Mouse (Mus musculus): ENCODE measurements around the gene Atg7. TPM values are rescaled to one million over a fixed set of nuclear protein-coding genes. Genes with fewer than 3 reads are reported as not detected.

Gene Atg7
- polyA plus RNA-seq, 1 experiment from 2014 or later = 19.4 TPM

DNA sequence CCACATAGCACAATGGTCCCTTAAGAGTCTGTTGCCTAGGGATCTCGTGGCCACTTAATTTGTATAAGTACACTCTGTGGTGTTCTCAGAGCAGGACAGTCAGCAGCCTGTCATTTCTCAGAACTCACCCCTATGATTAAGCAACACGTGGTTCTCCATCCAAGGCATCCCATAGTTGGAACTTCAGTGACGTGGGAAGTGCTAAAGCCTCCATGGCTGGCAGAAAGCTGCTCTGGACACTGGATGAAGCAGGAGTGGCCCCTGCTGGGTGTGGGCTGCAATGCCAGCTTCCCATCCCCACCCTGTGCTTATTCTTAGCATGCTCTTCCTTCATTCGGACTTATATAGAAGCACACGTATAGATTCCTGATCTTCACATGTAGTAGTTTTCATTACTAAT is 55.7 kb downstream of the Atg7 start:
- Histone ChIP-seq H3K27ac (ENCODE audit: low read depth, low read length) (no peak overlapping the region), H3K9me3 (ENCODE audit: control insufficient read depth, low read length) (no peaks in the 10 kb centered on the region), H3K36me3 (ENCODE audit: control insufficient read depth, insufficient read depth, low read length) (no peaks in the 10 kb centered on the region; the same call in 1 of the 2 replicates), H3K4me1 (ENCODE audit: control insufficient read depth, insufficient read depth, low read length) (no peaks in the 10 kb centered on the region), H3K4me3 (ENCODE audit: low read length) (no peak overlapping the region), H3K9ac (ENCODE audit: low read depth, low read length) (no peak overlapping the region), H3K4me2 (replicated peaks; ENCODE audit: low read depth, low read length) (no peak overlapping the region), H3K27me3 (ENCODE audit: control insufficient read depth, insufficient read depth, low read length) (no peaks in the 10 kb centered on the region)
- ATAC-seq (ENCODE audit: low FRiP score, low TSS enrichment) = no peak
- 62% methylated on average over 5 of the region's 5 CpGs for WGBS

DNA sequence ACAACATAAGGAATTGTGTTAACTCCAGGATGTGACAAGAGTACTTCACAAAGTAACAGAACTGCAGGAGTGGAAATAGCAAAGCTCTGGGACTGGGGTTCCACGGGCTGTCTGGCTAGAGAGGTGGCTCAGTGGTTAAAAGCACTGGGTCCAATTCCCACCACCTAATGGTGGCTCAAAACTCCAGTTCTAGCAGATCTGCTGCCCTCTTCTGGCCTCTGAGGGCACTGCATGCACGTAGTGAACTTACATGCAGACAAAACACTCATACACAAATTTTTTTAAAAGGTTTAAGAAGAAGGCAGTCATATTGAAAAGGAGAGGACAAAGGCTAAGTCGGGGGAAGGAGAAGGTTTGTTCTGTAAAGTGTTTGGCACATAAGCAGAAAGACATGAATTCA is 57.8 kb downstream of the Atg7 start:
- H3K9me3 ChIP-seq (ENCODE audit: control insufficient read depth, low read length) = no peaks in the 10 kb centered on the region
- H3K9ac ChIP-seq (ENCODE audit: low read depth, low read length) = no peak overlapping the region
- 80% methylated on average over 3 of the region's 3 CpGs for WGBS
- no peak overlapping the region for H3K4me2 ChIP-seq (replicated peaks; ENCODE audit: low read depth, low read length)
- no peak overlapping the region for H3K4me3 ChIP-seq (ENCODE audit: low read length)
- H3K4me1 ChIP-seq (ENCODE audit: control insufficient read depth, insufficient read depth, low read length) = no peaks in the 10 kb centered on the region
- ATAC-seq (ENCODE audit: low FRiP score, low TSS enrichment) = no peak
- H3K27me3 ChIP-seq (ENCODE audit: control insufficient read depth, insufficient read depth, low read length) = no peaks in the 10 kb centered on the region
- no peak overlapping the region for H3K27ac ChIP-seq (ENCODE audit: low read depth, low read length)
- no peaks in the 10 kb centered on the region; the same call in 1 of the 2 replicates for H3K36me3 ChIP-seq (ENCODE audit: control insufficient read depth, insufficient read depth, low read length)

GRCm38 (mm10) chr6:114707032-114707431 is 64.1 kb downstream of the Atg7 start:
- Histone ChIP-seq H3K36me3 (ENCODE audit: control insufficient read depth, insufficient read depth, low read length) (no peaks in the 10 kb centered on the region; the same call in 1 of the 2 replicates), H3K4me2 (replicated peaks; ENCODE audit: low read depth, low read length) (no peak overlapping the region), H3K4me3 (ENCODE audit: low read length) (no peak overlapping the region), H3K27me3 (ENCODE audit: control insufficient read depth, insufficient read depth, low read length) (no peaks in the 10 kb centered on the region), H3K27ac (ENCODE audit: low read depth, low read length) (no peak overlapping the region), H3K9me3 (ENCODE audit: control insufficient read depth, low read length) (no peaks in the 10 kb centered on the region), H3K4me1 (ENCODE audit: control insufficient read depth, insufficient read depth, low read length) (no peaks in the 10 kb centered on the region), H3K9ac (ENCODE audit: low read depth, low read length) (no peak overlapping the region)
- ATAC-seq (ENCODE audit: low FRiP score, low TSS enrichment) = no peak
- WGBS = 80% methylated on average over 3 of the region's 3 CpGs

DNA sequence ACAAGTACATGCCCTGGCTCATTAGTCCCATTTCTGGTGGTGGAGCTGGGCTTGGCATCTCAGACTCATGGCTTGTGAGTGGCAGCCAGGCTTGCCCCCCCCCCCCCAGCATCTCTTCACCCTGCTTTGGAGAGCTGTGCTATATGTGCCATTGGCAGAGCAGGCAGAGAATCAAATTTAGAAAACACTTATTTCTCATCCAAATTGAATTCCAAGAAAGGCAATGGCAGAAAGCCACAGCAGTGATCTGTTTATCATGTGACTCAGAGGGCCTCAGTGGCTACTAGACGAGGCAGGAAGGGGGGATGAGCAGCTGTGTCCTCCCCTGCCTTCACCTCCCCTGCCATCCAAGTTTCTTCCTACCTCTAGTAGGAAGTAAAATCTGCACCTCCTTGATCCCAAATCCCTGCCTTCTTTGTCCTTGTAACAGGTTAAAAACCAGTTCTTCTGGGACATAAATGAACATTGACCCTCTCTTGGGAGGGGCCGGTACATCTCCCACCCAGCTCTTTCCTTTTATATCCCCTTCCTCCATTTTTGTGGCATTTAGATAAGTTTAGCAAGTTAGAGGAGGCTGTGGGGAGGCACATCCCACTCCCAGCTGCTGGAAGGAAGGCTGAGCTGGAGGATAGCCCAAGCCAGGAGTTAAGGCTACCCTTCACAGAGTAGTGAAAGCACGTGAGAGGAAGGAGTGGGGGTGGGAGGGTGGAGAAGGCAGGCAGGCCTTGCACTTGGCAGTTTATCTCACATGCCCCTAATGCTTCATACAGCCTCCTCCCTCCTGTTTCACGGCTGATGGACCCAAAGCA is 69.5 kb downstream of the Atg7 start:
- WGBS = 50% methylated on average over 4 of the region's 4 CpGs
- Histone ChIP-seq H3K4me1 (ENCODE audit: control insufficient read depth, insufficient read depth, low read length) (peaks cover 6% of the 10 kb centered on the region), H3K36me3 (ENCODE audit: control insufficient read depth, insufficient read depth, low read length) (no peaks in the 10 kb centered on the region; the same call in 1 of the 2 replicates), H3K4me2 (replicated peaks; ENCODE audit: low read depth, low read length) (no peak overlapping the region), H3K9ac (ENCODE audit: low read depth, low read length) (no peak overlapping the region), H3K27me3 (ENCODE audit: control insufficient read depth, insufficient read depth, low read length) (no peaks in the 10 kb centered on the region), H3K9me3 (ENCODE audit: control insufficient read depth, low read length) (no peaks in the 10 kb centered on the region), H3K4me3 (ENCODE audit: low read length) (no peak overlapping the region), H3K27ac (ENCODE audit: low read depth, low read length) (no peak overlapping the region)
- ATAC-seq (ENCODE audit: low FRiP score, low TSS enrichment) = no peak

DNA sequence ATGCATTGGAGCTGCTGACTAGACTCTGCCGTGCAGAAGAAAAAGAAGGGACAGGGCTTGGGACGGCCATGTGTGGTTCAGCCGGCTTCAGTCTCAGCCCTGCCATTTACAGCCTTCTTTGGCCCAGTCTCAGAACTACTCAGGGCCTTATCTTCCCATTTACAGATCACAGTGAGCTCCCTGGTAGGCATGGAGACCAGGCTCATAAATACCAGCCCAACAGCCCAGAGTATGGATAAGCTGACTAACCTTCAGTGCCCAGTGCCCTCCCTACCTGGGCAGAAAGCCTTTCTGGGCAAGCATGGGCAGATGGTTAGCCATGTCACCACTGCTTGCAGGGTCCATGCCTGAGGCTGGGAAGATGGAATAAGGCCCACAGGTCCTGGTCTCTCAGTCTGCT is 70.6 kb downstream of the Atg7 start:
- Histone ChIP-seq H3K27ac (ENCODE audit: low read depth, low read length) (no peak overlapping the region), H3K9ac (ENCODE audit: low read depth, low read length) (no peak overlapping the region), H3K4me3 (ENCODE audit: low read length) (no peak overlapping the region), H3K36me3 (ENCODE audit: control insufficient read depth, insufficient read depth, low read length) (no peaks in the 10 kb centered on the region; the same call in 1 of the 2 replicates), H3K4me1 (ENCODE audit: control insufficient read depth, insufficient read depth, low read length) (peaks cover 6% of the 10 kb centered on the region), H3K4me2 (replicated peaks; ENCODE audit: low read depth, low read length) (no peak overlapping the region), H3K9me3 (ENCODE audit: control insufficient read depth, low read length) (no peaks in the 10 kb centered on the region), H3K27me3 (ENCODE audit: control insufficient read depth, insufficient read depth, low read length) (no peaks in the 10 kb centered on the region)
- ATAC-seq (ENCODE audit: low FRiP score, low TSS enrichment) = no peak
- WGBS = 69% methylated on average over 3 of the region's 3 CpGs

DNA sequence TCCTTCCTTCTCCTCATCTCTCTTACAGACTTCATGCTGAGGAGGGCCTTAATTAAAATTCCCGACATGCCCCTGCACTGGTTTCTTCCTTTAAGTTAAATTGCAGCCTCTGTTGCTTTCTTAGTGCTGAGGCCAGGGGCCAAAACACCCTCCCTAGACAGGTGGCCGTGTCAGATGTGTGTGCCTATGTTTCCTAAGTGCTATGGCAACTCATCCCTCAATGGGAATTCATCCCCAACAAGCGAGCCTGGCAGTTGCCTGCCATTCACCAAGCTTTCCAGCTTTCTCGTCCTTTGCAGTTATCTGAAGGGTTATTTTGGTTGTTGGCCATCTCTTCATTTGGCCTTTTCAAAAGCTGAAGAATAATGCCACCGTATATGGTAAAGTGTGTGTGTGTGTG is 71.8 kb downstream of the Atg7 start:
- Histone ChIP-seq H3K36me3 (ENCODE audit: control insufficient read depth, insufficient read depth, low read length) (no peaks in the 10 kb centered on the region; the same call in 1 of the 2 replicates), H3K27ac (ENCODE audit: low read depth, low read length) (no peak overlapping the region), H3K4me3 (ENCODE audit: low read length) (no peak overlapping the region), H3K4me1 (ENCODE audit: control insufficient read depth, insufficient read depth, low read length) (peaks cover 7% of the 10 kb centered on the region), H3K9me3 (ENCODE audit: control insufficient read depth, low read length) (no peaks in the 10 kb centered on the region), H3K27me3 (ENCODE audit: control insufficient read depth, insufficient read depth, low read length) (no peaks in the 10 kb centered on the region), H3K4me2 (replicated peaks; ENCODE audit: low read depth, low read length) (no peak overlapping the region), H3K9ac (ENCODE audit: low read depth, low read length) (no peak overlapping the region)
- ATAC-seq (ENCODE audit: low FRiP score, low TSS enrichment) = no peak
- 50% methylated on average over 5 of the region's 5 CpGs for WGBS

- Histone ChIP-seq H3K36me3 (ENCODE audit: control insufficient read depth, insufficient read depth, low read length) (no peaks in the 10 kb centered on the region; the same call in 1 of the 2 replicates), H3K4me2 (replicated peaks; ENCODE audit: low read depth, low read length) (no peak overlapping the region), H3K9ac (ENCODE audit: low read depth, low read length) (0 out of 2 replicates have a peak overlapping the region, but pooled peaks have one; percentile 28), H3K27ac (ENCODE audit: low read depth, low read length) (peak overlapping the region; percentile 57; the same call in 1 of the 2 replicates), H3K4me1 (ENCODE audit: control insufficient read depth, insufficient read depth, low read length) (peaks cover 10% of the 10 kb centered on the region), H3K27me3 (ENCODE audit: control insufficient read depth, insufficient read depth, low read length) (no peaks in the 10 kb centered on the region), H3K9me3 (ENCODE audit: control insufficient read depth, low read length) (no peaks in the 10 kb centered on the region), H3K4me3 (ENCODE audit: low read length) (no peak overlapping the region)
- WGBS = 60% methylated on average over 7 of the region's 7 CpGs
- ATAC-seq (ENCODE audit: low FRiP score, low TSS enrichment) = no peak; the same call in 1 of the 2 replicates
These were observed 72.6 kb downstream of the Atg7 start for GRCm38 (mm10) chr6:114715289-114716030.

DNA sequence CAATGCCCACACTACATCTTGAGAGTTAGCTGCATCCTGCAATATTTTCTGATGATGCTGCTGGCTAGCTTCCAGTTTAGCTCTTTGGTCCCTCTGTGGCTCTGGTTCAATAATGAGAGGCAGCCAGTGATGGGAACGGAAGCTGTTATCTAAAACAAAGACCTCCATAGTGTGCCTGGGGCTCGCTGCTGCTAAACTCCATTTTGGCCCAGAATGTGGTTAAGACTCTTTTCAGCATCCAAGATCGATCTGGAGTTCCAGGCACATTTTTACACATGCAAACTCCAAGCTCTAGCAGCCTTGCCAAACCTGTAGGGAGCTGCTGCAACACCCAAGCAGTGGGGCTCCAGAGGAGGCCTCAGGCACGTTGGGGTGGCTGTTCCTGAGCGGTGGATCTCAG is 76.2 kb downstream of the Atg7 start:
- no peak overlapping the region for H3K4me2 ChIP-seq (replicated peaks; ENCODE audit: low read depth, low read length)
- no peak overlapping the region for H3K9ac ChIP-seq (ENCODE audit: low read depth, low read length)
- ATAC-seq (ENCODE audit: low FRiP score, low TSS enrichment) = no peak
- H3K9me3 ChIP-seq (ENCODE audit: control insufficient read depth, low read length) = no peaks in the 10 kb centered on the region
- H3K27me3 ChIP-seq (ENCODE audit: control insufficient read depth, insufficient read depth, low read length) = no peaks in the 10 kb centered on the region
- peaks cover 12% of the 10 kb centered on the region for H3K4me1 ChIP-seq (ENCODE audit: control insufficient read depth, insufficient read depth, low read length)
- H3K27ac ChIP-seq (ENCODE audit: low read depth, low read length) = no peak overlapping the region
- no peaks in the 10 kb centered on the region for H3K36me3 ChIP-seq (ENCODE audit: control insufficient read depth, insufficient read depth, low read length)
- WGBS = 63% methylated on average over 5 of the region's 5 CpGs
- no peak overlapping the region for H3K4me3 ChIP-seq (ENCODE audit: low read length)

- Histone ChIP-seq H3K9me3 (ENCODE audit: control insufficient read depth, low read length) (no peaks in the 10 kb centered on the region), H3K4me2 (replicated peaks; ENCODE audit: low read depth, low read length) (no peak overlapping the region), H3K9ac (ENCODE audit: low read depth, low read length) (no peak overlapping the region), H3K4me1 (ENCODE audit: control insufficient read depth, insufficient read depth, low read length) (peaks cover 12% of the 10 kb centered on the region), H3K4me3 (ENCODE audit: low read length) (no peak overlapping the region), H3K27me3 (ENCODE audit: control insufficient read depth, insufficient read depth, low read length) (no peaks in the 10 kb centered on the region), H3K27ac (ENCODE audit: low read depth, low read length) (no peak overlapping the region), H3K36me3 (ENCODE audit: control insufficient read depth, insufficient read depth, low read length) (no peaks in the 10 kb centered on the region)
- WGBS = 64% methylated on average over 8 of the region's 8 CpGs
- ATAC-seq (ENCODE audit: low FRiP score, low TSS enrichment) = no peak
These were observed 76.8 kb downstream of the Atg7 start for GRCm38 (mm10) chr6:114719665-114720064.
